Mouse (Mus musculus): ENCODE measurements around the gene Fam129a.

The Fam129a gene

DNA sequence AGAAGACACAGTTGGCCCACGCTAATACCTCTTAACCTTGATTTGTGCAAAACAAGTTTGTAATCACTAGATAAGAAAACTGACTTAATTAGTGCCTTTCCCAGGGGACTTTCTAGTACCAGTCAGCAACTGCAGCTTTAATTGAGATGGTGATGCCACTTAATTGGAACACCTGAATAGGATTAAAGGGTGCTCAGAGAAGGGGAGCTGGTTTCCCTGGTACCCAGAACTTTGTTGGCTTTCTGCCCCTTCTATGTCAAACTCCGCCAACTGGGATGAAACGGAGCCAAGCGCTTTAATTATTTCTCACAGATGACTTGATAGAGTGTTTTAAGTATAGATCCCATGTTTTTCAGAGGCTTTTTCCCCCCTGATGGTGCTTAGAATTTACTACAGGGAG is 55.6 kb downstream of the Fam129a start:
- no peak for DNase-seq (ENCODE audit: low spot score)

DNA sequence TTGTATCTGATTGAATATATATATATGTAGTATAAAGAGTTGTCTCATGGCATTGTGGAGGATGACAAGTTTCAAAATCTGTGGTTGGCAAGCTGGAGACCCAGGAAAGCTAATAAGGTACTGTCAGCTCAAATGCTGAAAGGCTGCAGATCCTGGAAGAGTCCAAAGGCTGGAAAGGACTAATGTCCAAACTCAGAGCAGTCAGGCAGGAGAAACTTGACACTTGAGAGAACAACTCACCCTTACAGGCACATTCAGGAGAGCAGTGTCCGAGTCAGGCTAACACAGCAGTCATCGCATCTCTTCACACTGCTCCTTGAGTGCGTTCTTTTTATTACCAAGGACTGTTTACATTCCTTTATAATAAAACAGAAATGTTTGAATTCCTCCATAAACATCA is 56.2 kb downstream of the Fam129a start:
- DNase-seq (ENCODE audit: low spot score): no peak

DNA sequence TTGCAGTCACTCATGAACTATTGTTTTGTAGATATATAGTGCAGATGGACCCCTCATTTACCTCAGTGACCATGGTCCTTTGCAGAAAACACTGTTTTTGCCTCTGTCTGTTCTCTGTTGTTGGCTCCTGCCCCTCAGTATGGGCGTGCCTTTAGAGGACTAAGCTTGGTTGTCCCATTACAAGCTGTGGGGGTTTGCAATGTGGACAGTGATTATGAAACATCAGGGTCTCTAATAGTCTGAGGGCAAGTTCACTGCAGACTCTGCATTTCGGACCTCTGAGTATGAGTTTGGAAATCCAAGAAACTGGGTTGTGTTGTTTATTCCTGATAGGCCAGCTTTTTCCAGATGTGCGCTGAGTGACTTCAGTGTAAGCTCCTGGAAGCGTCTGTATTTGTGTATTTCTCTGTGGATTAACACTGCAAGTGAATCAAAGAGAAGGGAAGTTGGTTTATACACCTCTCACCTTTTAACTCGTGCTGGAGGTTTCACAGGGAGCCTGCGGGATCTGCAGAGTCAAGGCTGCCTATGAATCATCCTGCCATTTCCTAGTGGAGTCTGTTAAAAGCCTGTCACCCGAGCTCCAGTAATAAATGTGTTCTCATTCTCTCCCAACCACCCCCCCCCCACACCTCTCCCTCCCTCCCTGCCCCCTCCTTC is 58.7 kb downstream of the Fam129a start:
- DNase-seq (ENCODE audit: low spot score): peak; percentile 34

DNA sequence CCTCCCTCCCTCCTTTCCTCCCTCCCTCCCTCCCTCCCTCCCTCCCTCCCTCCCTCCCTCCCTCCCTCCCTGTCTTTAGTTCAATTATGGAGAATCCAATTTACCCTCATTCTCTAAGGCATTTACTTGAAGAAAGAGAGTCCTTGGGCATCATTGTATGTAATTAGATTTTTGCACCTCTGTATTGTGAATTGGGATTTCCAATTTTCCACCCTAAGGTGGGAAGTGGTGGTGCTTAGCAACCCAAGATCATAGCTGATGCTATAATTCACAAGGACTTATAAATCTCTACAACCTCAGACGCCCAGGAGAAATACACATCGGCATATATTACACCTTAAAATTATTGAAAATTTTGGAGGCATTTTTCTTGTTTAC is 59.3 kb downstream of the Fam129a start:
- no peak for DNase-seq (ENCODE audit: low spot score)

DNA sequence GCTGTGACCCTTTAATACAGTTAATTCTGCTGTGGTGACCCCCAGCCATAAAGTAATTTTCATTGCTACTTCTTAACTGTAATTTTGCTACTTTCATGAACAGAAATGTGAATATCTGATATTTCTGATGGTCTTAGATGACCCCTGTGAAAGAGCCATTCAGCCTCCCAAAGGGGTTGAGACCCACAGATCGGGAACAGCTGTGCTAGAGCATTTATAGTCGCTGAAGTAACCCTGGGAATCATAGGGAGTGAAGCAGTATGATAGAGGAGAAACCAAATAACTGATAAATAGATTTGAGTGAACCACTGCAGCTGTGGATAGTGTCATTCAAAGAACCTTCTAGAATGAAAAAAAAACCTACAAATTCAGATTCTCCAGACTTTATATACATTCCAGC is 60.1 kb downstream of the Fam129a start:
- DNase-seq (ENCODE audit: low spot score): no peak

DNA sequence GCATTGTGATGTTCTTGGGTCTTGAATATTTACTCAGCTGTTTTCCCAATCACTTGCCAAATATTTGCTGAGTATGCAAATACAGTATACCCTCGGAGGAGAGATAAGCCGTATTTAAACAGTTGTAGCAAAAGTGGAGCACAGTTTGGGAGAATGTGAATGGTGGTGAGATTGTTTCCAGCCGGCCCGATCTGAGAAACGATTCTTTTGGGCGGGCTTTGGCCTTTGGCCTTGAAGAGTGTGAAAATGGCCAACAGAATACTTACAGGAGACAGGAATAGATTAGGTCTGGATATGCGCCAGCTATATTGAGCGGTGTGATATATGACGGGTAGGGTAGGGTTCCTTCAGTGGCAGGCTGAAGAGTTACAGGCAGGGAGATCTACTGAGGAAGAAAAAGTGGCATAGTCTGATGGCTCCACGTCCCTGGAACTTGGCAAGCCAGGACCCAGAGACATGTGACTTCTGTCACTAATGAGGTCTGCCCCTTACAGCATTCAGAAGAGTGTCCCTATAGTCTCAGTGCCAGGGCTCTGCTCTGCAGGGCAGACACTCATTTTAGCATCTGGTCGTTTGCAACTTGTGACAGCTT is 60.8 kb downstream of the Fam129a start:
- no peak for DNase-seq (ENCODE audit: low spot score)

DNA sequence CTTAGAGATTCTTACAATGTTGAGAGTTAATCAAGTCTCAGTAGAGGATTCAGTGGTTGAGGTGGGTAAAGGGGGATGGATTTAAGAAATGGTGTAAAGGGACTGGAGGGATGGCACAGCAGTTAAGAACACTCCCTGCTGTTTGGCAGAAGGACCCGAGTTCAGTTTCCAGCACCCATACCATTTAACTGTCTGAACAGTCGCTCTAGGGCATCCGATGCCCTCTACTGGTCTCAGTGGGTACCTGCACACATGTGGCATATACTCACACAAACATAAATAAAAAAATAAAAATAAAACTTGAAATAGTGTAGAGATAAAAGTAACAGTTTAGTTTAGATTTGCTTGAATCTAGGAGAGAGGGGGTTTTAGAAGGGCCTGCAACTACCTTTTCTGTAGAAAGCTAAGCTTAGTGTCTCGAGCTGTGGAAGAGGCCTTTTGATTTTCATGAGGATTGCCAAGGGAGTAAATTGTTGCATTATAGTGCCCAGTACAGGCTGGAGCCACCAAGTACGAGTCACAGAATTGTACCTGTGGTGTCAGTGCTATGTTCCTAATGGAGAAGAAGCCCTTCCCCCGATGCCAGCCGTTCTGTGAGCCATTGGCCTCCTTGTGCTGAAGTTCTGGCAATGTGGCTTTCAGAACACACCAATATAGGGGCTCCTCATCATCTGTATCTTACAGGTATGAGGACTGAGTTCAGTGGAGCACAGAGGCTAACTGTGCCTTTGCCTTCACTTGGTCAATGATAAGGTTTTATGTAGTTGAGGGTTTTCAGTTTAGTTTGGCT is 61.8 kb downstream of the Fam129a start:
- no peak for DNase-seq (ENCODE audit: low spot score)

DNA sequence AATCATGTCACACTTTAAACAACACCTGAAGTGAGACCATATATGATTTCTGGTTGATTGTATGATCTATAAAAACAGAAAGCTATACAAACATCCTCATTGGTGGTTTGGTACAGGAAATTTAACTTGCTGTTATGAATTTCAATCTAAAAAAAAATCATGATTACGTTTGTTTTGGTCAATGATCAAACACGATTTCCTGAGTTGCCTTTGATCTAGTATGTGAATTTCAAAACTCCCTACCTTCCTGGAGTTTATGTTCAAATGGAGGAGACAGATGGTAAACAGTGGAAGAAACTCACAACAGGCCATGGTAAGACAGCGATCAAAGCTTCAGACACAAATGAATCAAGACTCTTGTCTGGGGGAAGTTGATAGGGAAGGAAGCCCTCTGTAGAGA is 65.7 kb downstream of the Fam129a start:
- no peak for DNase-seq (ENCODE audit: low spot score)

DNA sequence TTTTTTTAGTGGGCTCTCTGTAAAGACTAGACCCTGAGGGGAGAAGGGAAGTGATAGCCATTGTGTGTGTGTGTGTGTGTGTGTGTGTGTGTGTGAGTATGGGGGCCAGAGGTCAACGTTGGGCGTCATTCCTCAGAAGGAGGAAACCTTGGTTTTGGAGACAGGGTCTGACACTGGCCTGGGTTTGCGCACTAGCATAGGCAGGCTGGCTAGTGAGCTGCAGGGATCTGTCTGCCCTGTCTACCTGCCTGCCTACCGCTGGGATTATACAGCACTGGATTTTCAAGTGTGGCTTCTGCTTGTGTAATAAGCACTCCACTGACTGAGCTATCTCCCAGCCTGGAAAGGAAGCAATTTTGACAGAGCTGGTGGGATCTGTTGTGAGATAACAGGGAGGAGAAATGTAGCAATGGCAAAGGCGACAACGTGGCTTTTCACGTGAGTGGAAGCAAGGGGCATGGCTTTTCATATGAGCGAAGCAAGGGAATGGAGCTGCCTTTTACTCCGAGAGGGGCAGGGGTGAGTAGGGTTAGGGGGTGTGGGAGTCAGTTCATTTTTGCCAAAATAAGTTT is 66.5 kb downstream of the Fam129a start:
- no peak for DNase-seq (ENCODE audit: low spot score)

DNA sequence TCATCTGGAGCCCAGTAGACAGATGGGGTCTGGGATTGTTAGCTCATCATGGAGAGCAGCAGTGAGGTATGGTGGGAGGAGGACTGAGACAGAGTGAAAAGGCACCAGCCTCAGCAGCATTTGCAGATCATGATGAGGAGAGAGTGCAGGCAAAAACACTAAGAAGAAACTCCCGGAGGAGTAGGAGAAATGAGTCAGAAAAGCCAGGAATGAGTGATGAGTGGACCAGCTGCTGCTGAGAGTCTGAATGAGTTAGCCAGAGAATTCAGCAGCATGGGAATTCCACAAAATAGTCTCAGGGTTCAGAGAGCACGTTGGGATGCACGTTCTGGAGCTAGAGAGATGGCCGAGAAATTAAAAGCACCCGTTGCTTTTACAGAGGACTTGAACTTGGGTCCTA is 67.4 kb downstream of the Fam129a start:
- no peak for DNase-seq (ENCODE audit: low spot score)

DNA sequence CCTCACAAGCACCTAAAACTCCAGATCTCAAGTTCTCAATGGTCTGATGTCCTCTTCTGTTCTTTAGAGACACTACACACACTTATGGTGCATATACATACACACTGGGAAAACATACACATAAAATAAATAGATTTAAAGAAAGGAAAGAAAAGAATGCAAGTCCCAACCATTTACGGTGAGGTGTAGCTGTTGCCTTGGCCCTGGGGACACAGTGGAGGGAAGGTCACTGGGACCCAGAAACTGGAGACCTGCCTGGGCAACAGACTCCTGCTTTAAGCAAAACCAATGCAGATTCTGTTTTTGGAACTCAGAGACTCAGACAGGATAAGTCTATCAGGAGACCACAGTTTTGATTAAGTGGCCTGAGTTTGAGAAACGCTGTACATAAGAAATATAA is 67.8 kb downstream of the Fam129a start:
- DNase-seq (ENCODE audit: low spot score): no peak

DNA sequence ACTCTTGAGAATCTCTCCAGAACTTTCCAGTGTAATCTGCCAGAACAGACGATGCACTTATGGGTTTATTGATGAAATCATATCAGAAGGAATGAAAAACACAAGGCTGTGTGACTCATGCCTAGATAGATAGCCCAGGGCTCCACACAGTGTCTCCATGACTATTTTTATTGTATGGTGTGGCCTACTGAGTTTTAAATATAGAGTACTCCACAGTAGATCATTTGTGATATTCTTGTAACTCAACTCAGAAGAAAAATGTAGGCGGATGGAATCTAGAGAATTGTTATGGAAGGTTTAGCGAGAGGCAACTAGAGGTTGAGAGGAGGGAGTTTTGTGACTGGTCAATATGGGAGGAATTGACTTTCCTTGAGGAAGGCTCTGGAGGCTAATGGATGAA is 75.4 kb downstream of the Fam129a start:
- no peak for DNase-seq (ENCODE audit: low spot score)

DNA sequence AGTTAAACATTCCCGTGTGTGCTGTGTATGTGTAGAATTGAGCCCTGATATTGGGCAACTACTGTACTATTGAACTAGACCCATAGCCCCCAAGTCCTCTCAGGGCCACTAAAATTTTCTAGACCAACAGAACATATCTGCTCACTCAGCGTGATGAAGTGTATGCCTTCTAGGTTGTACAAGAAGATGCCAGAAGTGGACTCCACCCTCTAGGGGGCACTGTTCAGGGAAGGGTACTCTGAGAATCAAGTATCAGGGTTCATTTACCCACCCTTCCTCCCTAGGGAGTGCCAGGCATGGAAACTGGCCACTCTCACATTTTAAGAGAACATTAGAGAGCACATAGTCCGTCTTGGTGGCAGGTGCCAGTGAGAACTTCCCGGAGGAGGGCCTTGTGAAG is 77.1 kb downstream of the Fam129a start:
- no peak for DNase-seq (ENCODE audit: low spot score)

DNA sequence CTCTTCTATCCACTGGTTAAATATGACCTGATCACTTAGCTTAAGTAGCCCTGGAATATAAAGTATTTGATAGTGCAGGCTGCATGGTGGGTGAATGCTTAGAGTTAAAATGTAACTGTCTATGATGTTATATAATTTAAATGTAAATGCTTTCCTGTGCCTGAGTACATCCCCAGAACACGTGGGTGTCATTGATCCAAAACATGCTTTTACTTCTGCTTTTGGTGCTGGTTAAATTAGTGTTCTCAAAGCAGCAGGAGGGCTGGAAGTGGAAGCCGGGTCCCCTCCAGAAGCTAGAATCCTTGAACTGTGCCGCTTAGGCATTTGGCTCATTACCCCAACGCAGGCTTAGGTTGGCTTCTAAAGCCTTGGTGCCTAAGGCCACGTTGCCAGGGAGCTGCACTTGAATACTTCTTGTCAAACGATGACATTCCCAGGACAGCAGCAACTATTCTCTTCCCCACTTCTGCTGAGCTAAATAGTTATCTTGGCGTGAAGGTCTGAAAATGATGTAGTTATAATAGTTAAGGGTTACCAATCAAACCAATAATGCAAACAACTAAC is 86.1 kb downstream of the Fam129a start:
- DNase-seq (ENCODE audit: low spot score): no peak

DNA sequence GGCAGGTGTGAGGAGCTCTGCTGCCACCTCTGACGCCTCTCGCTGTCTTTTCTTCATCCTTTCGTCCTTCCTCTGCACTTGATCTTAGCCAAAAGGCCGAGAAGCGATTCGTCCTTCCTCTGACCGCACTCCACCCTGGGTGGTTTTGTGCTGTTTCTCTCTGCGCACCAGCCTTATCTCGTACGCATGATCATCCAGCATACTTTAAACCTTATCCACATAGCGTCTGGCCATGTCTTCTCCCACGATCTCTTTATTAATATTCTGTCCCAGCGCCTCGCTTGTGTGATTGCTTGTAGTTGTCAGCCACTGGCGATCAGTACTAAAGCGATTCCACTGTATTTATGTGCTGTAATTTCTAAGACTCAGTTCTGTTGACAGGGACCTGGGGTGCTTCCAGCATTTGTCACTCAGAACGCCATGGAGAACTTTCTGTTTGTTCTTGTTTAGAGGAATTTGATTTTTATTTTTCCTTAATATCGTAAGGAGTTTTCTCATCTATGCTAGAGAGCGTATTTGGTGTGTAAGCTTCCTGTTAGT is 87.4 kb downstream of the Fam129a start:
- no peak for DNase-seq (ENCODE audit: low spot score)

DNA sequence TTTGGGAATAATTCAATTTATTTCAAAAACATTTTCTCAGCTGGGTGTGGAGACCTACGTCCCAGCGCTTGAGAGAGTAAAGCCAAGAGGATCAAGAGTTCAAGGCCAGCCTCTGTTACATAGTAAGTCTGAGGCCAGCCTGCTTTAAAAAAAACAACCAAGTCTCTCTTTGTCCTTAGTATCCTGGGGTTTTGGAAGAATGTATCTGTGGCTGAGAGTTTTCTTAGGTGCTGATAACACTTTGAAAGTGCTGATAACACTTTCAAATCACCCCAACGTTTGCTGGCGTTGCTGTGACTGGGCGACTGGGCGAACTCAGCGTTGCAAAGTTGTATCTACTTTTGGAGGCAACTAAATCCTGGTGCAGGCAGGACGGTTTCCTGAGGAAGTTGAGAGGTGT is 88.7 kb downstream of the Fam129a start:
- DNase-seq (ENCODE audit: low spot score): no peak

DNA sequence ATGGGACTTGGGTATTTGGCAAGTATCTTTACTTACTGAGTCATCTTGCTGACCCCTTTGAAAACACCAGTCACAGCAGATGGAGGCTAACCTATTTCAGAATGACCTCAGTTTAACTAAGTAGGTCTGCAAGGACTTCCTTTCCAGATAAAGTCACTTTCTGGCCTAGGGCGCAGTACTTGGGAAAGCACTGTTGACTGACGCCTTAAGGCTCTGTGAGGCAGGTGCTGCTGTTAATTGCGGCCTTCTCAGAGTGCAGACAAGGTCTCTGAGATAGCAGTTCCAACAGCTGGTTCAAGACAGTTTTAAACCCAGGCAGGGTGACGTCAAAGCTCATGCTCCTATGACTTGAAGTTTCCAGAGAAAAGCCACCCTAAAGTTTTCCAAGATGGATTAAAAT is 89.3 kb downstream of the Fam129a start:
- no peak for DNase-seq (ENCODE audit: low spot score)

DNA sequence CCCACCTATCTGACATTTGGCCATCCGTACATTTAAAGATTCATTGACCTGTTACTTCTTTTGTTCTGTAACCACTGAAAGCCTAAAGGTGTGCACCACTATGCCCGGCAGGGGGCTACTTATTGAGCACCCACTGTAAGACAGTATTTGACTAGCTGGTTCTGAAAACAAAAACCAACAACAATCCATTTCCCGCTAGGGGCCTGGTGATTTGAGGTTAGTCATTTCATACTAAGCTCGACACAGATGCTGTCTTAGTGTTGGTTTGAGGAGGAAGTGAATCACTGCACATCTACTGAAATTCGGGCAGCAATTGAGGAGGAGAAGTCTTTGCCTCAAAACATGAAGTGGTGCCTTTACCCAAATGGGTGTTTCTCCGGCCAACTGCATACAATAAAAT is 89.9 kb downstream of the Fam129a start:
- no peak for DNase-seq (ENCODE audit: low spot score)

DNA sequence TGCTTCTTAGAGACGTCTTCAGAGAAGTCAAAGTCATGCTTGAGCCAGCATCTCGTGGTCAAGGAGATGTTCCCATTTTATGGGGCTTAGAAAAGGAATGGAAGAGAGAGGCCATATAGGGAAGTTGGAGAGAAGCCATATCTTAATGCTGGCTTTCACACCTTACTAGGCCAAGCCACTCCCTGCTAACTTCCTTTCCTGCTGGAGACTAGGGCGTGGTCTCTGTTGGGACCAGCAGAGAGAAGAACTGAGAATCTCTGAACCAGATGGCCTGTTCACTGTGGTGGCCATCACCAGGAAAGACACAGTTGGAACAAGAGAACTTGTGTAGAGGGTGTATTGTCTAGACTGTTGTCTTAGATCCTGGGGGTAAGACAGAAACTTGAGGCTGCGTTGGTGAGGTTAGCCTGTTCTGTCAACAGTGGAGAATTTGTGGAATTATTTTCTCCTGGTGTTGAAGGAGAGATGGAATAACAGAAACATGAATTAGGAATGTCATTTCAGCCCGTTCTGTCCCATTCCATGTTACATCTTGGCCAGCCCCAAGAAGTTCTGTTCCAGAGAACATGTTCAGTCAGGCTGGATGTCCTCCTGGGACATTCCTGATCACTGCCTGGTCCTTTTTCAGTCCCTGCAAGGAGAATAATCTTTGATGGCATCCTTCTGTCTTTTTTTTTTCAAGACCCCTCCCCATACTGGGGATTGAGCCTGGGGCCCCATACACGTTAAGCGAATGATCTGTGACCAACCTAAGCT is 90.9 kb downstream of the Fam129a start:
- DNase-seq (ENCODE audit: low spot score): no peak

DNA sequence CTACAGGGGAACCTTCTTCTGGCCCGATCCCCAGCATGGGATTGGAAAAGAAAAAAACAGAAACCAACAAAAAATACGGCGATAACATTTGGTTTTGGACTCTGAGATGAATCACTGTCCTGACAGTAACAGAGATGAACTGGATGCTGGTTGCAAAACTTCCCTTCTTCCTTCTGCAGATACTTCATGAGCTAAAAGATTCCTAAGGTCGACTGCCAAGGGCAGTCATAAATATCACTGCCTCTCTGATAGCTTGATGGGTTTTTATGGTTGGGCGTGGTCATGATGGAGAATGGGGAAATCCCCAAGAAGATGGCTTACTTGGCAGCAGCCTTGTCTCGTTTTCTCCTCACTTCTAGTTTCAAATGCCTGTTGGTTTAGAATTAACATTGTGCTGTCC is 92.0 kb downstream of the Fam129a start:
- DNase-seq (ENCODE audit: low spot score): no peak

DNA sequence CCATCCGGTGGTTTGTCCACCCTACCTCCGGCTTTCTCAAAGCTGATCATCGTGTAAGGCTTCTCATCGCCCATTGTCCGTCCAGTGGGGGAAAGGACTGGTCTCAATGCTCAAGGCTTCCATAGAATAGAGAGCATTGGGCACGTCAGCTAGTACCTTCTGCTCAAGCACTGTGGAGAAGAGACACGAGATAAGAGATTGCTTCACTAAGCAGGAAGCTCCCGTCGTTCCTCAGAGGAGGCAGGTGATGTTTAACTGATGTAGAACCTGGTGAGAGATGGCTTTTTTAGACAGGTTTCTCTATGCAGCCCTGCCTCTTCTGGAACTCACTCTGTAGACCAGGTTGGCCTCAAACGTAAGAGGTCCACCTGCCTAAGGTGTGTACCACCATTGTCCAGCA is 93.4 kb downstream of the Fam129a start:
- no peak for DNase-seq (ENCODE audit: low spot score)
